Mouse (Mus musculus): ENCODE data around the gene Pip5kl1. TPM values are rescaled to one million over a fixed set of nuclear protein-coding genes. Genes with fewer than 3 reads are reported as not detected.

Pip5kl1 gene
- polyA plus RNA-seq (2012; rRNA removed), result 0.11 TPM in 2 replicates
- polyA plus RNA-seq (2014; fragmentation: Nextera tagmentation; extraction: Ambion mirVana), result not detected in 2 replicates

GRCm38 (mm10) chr2:32574497-32574896 lies at the start of gene Pip5kl1:
Pip5kl1 (plus strand) TSS chr2:32574797.
- Histone ChIP-seq H3K9me3 (ENCODE audit: control insufficient read depth, low read length) (no peaks in the 10 kb centered on the region), H3K4me2 (ENCODE audit: low read depth) (peak within 1 kb of the TSS; percentile 67), H3K27me3 (ENCODE audit: control insufficient read depth, insufficient read depth, low read length) (peaks cover 7% of the 10 kb centered on the region), H3K9ac (replicated peaks) (no peak within 1 kb of the TSS), H3K4me3 (ENCODE audit: insufficient read depth in 1 of 2, low read depth in 2 of 2, low read length in 2 of 2) (peak within 1 kb of the TSS in 1 of 2 experiments; percentile 40; a peak in 2 of 4 replicates), H3K36me3 (replicated peaks; ENCODE audit: control insufficient read depth, insufficient read depth, low read depth) (no peaks in the 10 kb centered on the region), H3K27ac (no peak within 1 kb of the TSS), H3K4me1 (replicated peaks; ENCODE audit: control insufficient read depth in 2 of 2, insufficient read depth in 2 of 2, low read length in 1 of 2) (peaks cover 3 to 10% of the 10 kb centered on the region in 2 experiments; a peak in 3 of 4 replicates)
- DNase-seq (ENCODE audit: low read depth in 3 of 3, low spot score in 3 of 3) (no peak), ATAC-seq (ENCODE audit: insufficient read depth) (no peak)
- 74% methylated on average over 6 of the region's 6 CpGs for WGBS (ENCODE audit: insufficient replicate concordance)
- TF ChIP-seq EP300 (IDR thresholded peaks at IDR 0.05; ENCODE audit: low read depth) (no peak), CTCF (IDR thresholded peaks at IDR 0.05; ENCODE audit: low read depth) (no peak)

GRCm38 (mm10) chr2:32525816-32526215 lies 48.8 kb upstream of the Pip5kl1 start:
- no peak overlapping the region for H3K9ac ChIP-seq (replicated peaks)
- H3K4me1 ChIP-seq (replicated peaks; ENCODE audit: control insufficient read depth in 2 of 2, insufficient read depth in 2 of 2, low read length in 1 of 2), result 0 out of 4 replicates have a peak, but pooled peaks cover 0 to 2% of the 10 kb centered on the region in 2 experiments
- 79% methylated on average over 12 of the region's 12 CpGs for WGBS (ENCODE audit: insufficient replicate concordance)
- no peak overlapping the region for H3K4me3 ChIP-seq (ENCODE audit: insufficient read depth in 1 of 2, low read depth in 2 of 2, low read length in 2 of 2)
- no peaks in the 10 kb centered on the region for H3K36me3 ChIP-seq (replicated peaks; ENCODE audit: control insufficient read depth, insufficient read depth, low read depth)
- DNase-seq (ENCODE audit: low read depth in 3 of 3, low spot score in 3 of 3) (no peak), ATAC-seq (ENCODE audit: insufficient read depth) (no peak)
- TF ChIP-seq CTCF (IDR thresholded peaks at IDR 0.05; ENCODE audit: low read depth) (no peak), EP300 (IDR thresholded peaks at IDR 0.05; ENCODE audit: low read depth) (no peak)
- H3K27ac ChIP-seq, result no peak overlapping the region
- no peak overlapping the region for H3K4me2 ChIP-seq (ENCODE audit: low read depth)
- no peaks in the 10 kb centered on the region for H3K9me3 ChIP-seq (ENCODE audit: control insufficient read depth, low read length)
- no peaks in the 10 kb centered on the region for H3K27me3 ChIP-seq (ENCODE audit: control insufficient read depth, insufficient read depth, low read length)

- no peak overlapping the region for H3K4me3 ChIP-seq (ENCODE audit: insufficient read depth in 1 of 2, low read depth in 2 of 2, low read length in 2 of 2)
- no peaks in the 10 kb centered on the region for H3K9me3 ChIP-seq (ENCODE audit: control insufficient read depth, low read length)
- H3K27me3 ChIP-seq (ENCODE audit: control insufficient read depth, insufficient read depth, low read length), result no peaks in the 10 kb centered on the region
- DNase-seq (ENCODE audit: low read depth in 3 of 3, low spot score in 3 of 3) (no peak), ATAC-seq (ENCODE audit: insufficient read depth) (no peak)
- 0 out of 4 replicates have a peak, but pooled peaks cover 0 to 2% of the 10 kb centered on the region in 2 experiments for H3K4me1 ChIP-seq (replicated peaks; ENCODE audit: control insufficient read depth in 2 of 2, insufficient read depth in 2 of 2, low read length in 1 of 2)
- H3K27ac ChIP-seq, result no peak overlapping the region
- TF ChIP-seq EP300 (IDR thresholded peaks at IDR 0.05; ENCODE audit: low read depth) (no peak), CTCF (IDR thresholded peaks at IDR 0.05; ENCODE audit: low read depth) (no peak)
- H3K4me2 ChIP-seq (ENCODE audit: low read depth), result no peak overlapping the region
- 74% methylated on average over 14 of the region's 14 CpGs for WGBS (ENCODE audit: insufficient replicate concordance)
- no peak overlapping the region for H3K9ac ChIP-seq (replicated peaks)
- H3K36me3 ChIP-seq (replicated peaks; ENCODE audit: control insufficient read depth, insufficient read depth, low read depth), result no peaks in the 10 kb centered on the region
Measured at GRCm38 (mm10) chr2:32527468-32527966, 47.1 kb upstream of the Pip5kl1 start.

GRCm38 (mm10) chr2:32528326-32528725 lies 46.3 kb upstream of the Pip5kl1 start:
- no peaks in the 10 kb centered on the region for H3K27me3 ChIP-seq (ENCODE audit: control insufficient read depth, insufficient read depth, low read length)
- H3K4me1 ChIP-seq (replicated peaks; ENCODE audit: control insufficient read depth in 2 of 2, insufficient read depth in 2 of 2, low read length in 1 of 2), result 0 out of 4 replicates have a peak, but pooled peaks cover 0 to 2% of the 10 kb centered on the region in 2 experiments
- H3K9me3 ChIP-seq (ENCODE audit: control insufficient read depth, low read length), result no peaks in the 10 kb centered on the region
- no peak for TF ChIP-seq EP300 (IDR thresholded peaks at IDR 0.05; ENCODE audit: low read depth)
- no peak for TF ChIP-seq CTCF (IDR thresholded peaks at IDR 0.05; ENCODE audit: low read depth)
- WGBS (ENCODE audit: insufficient replicate concordance), result 73% methylated on average over 1 of the region's 1 CpGs
- no peaks in the 10 kb centered on the region for H3K36me3 ChIP-seq (replicated peaks; ENCODE audit: control insufficient read depth, insufficient read depth, low read depth)
- H3K4me3 ChIP-seq (ENCODE audit: insufficient read depth in 1 of 2, low read depth in 2 of 2, low read length in 2 of 2), result no peak overlapping the region
- DNase-seq (ENCODE audit: low read depth in 3 of 3, low spot score in 3 of 3) (no peak), ATAC-seq (ENCODE audit: insufficient read depth) (no peak)
- no peak overlapping the region for H3K27ac ChIP-seq
- no peak overlapping the region for H3K9ac ChIP-seq (replicated peaks)
- no peak overlapping the region for H3K4me2 ChIP-seq (ENCODE audit: low read depth)

- Histone ChIP-seq H3K4me2 (ENCODE audit: low read depth) (no peak overlapping the region), H3K36me3 (replicated peaks; ENCODE audit: control insufficient read depth, insufficient read depth, low read depth) (no peaks in the 10 kb centered on the region), H3K27me3 (ENCODE audit: control insufficient read depth, insufficient read depth, low read length) (peaks cover 7% of the 10 kb centered on the region), H3K9me3 (ENCODE audit: control insufficient read depth, low read length) (no peaks in the 10 kb centered on the region), H3K4me1 (replicated peaks; ENCODE audit: control insufficient read depth in 2 of 2, insufficient read depth in 2 of 2, low read length in 1 of 2) (peaks cover 0 to 8% of the 10 kb centered on the region in 2 experiments; a peak in 3 of 4 replicates), H3K4me3 (ENCODE audit: insufficient read depth in 1 of 2, low read depth in 2 of 2, low read length in 2 of 2) (no peak overlapping the region), H3K27ac (no peak overlapping the region), H3K9ac (replicated peaks) (no peak overlapping the region)
- ATAC-seq (ENCODE audit: insufficient read depth) (no peak), DNase-seq (ENCODE audit: low read depth in 3 of 3, low spot score in 3 of 3) (no peak)
- 30% methylated on average over 2 of the region's 2 CpGs for WGBS (ENCODE audit: insufficient replicate concordance)
- TF ChIP-seq EP300 (IDR thresholded peaks at IDR 0.05; ENCODE audit: low read depth) (no peak), CTCF (IDR thresholded peaks at IDR 0.05; ENCODE audit: low read depth) (no peak)
Measured at GRCm38 (mm10) chr2:32530479-32530878, 44.1 kb upstream of the Pip5kl1 start.
